Mouse (Mus musculus) liver, embryonic 15.5 days (tissue): ENCODE results near the gene Xpr1. TPM values are rescaled to one million over a fixed set of nuclear protein-coding genes. Genes with fewer than 3 reads are reported as not detected.

Experiments used
- ATAC-seq: fragments of 200-750 bp; cut with Nextera tagmentation; 2 replicates; pipeline ENCODE4 v1.8.0; 2017; ENCODE audit warnings: moderate number of reproducible peaks, mild to moderate bottlenecking, moderate library complexity; ENCODE audit not compliant: insufficient read depth
- H3K27ac ChIP-seq: fragments of 300-500 bp; sonication (generic); replicated peaks from 2 replicates; pipeline ENCODE4 v1.5.1; 2015; ENCODE audit warnings: mild to moderate bottlenecking, inconsistent platforms
- H3K27me3 ChIP-seq: fragments of 300-500 bp; sonication (generic); 2 replicates; pipeline ENCODE4 v1.6.1; 2015; ENCODE audit warnings: mild to moderate bottlenecking, inconsistent platforms
- H3K36me3 ChIP-seq: fragments of 300-500 bp; sonication (generic); replicated peaks from 2 replicates; pipeline ENCODE4 v1.6.1; 2015; ENCODE audit warnings: moderate library complexity, mild to moderate bottlenecking, inconsistent platforms
- H3K4me1 ChIP-seq: fragments of 300-500 bp; sonication (generic); replicated peaks from 2 replicates; pipeline ENCODE4 v1.6.1; 2015; ENCODE audit warnings: inconsistent platforms
- H3K4me2 ChIP-seq: fragments of 300-500 bp; sonication (generic); 2 replicates; pipeline ENCODE4 v1.6.1; 2015; ENCODE audit warnings: moderate library complexity, mild to moderate bottlenecking, inconsistent platforms
- H3K4me3 ChIP-seq: fragments of 300-500 bp; sonication (generic); replicated peaks from 2 replicates; pipeline ENCODE4 v1.5.1; 2015; ENCODE audit warnings: mild to moderate bottlenecking, inconsistent platforms
- H3K9ac ChIP-seq: fragments of 300-500 bp; sonication (generic); 2 replicates; pipeline ENCODE4 v1.6.1; 2015; ENCODE audit warnings: moderate library complexity, mild to moderate bottlenecking, inconsistent platforms
- H3K9me3 ChIP-seq: fragments of 300-500 bp; sonication (generic); replicated peaks from 2 replicates; pipeline ENCODE4 v1.6.1; 2016; ENCODE audit warnings: inconsistent platforms
- WGBS: fragments of 180-500 bp; shearing (Covaris S2); methylation state at CpG from one replicate; pipeline ENCODE4 v1.1.7; 2015; ENCODE audit warnings: mixed read lengths; ENCODE audit not compliant: insufficient replicate concordance; 5-methylcytosine and 5-hydroxymethylcytosine counted together
- polyA plus RNA-seq: library from polyadenylated mRNA; unstranded; fragments of >200 nt; fragmentation: Nextera tagmentation; extraction: Ambion mirVana; gene quantifications from 2 replicates; pipeline ENCODE4 v1.2.1, GENCODE M21; 2015

Xpr1 gene
- polyA plus RNA-seq, 1 experiment from 2014 or later: 3.8 TPM

DNA sequence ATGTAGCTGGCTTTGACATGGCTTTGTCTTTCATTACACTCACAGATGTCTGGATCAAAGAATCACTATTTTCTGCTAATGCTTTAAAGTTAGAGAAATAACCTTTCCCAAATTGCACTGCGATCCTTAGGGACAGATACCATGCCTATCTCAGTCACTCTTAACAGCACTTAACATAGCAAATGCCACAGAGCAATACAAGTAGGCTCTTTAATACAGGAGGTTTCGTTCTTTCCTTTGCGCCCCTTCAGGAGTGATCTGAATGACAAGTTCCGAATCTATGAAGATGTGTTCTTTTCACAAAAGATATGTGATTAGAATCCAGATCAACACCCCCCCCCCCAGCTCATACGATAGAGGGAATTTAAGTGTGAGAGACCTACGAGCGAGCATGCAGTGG, 12.1 kb upstream of the Xpr1 start:
- no peak overlapping the region for H3K4me3 ChIP-seq
- H3K27me3 ChIP-seq: no peaks in the 10 kb centered on the region
- H3K27ac ChIP-seq: no peak overlapping the region
- no peaks in the 10 kb centered on the region for H3K36me3 ChIP-seq
- no peak overlapping the region for H3K9ac ChIP-seq
- H3K4me1 ChIP-seq: peaks cover 28% of the 10 kb centered on the region
- no peaks in the 10 kb centered on the region for H3K9me3 ChIP-seq
- H3K4me2 ChIP-seq: no peak overlapping the region
- 85% methylated on average over 7 of the region's 7 CpGs for WGBS
- no peak for ATAC-seq

DNA sequence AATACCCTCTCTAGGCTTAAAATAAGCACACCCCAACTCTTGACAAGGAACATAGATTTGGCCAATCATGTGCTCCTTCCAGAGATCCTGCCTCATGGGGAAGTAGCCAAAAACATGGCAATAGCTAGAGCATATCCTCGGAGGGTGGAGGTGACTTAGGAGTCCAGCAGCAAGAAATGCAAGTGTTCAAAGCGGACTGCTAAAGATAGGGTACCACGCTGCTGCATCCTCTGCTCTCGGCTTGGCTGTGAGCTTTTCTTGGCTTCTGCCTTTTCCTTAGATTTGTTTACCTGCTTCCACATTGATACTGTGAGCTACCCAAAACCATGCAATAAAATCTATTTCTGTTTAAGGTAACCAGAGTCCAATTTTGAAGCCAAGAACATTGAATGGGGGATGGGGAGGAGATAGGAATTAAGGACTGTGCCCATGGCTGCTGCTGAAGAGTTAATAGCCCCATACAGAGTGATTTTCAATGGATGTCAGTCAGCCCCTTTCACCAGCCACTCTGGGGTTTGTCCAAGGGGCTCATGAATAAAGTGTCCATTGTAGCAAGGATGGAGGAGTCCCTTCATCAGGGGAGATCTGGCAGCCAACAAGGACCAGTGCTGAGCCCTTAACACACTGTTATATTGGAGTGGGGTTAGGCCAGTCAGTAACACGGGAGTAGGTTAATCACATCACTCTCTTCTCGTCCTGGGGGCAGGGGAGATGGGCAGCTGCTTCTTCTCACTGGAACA, 10.1 kb upstream of the Xpr1 start:
- no peak overlapping the region for H3K4me2 ChIP-seq
- H3K9ac ChIP-seq: no peak overlapping the region
- peaks cover 35% of the 10 kb centered on the region for H3K4me1 ChIP-seq
- ATAC-seq: no peak
- H3K27ac ChIP-seq: no peak overlapping the region
- no peak overlapping the region for H3K4me3 ChIP-seq
- no peaks in the 10 kb centered on the region for H3K36me3 ChIP-seq
- H3K27me3 ChIP-seq: no peaks in the 10 kb centered on the region
- 60% methylated on average over 6 of the region's 6 CpGs for WGBS
- no peaks in the 10 kb centered on the region for H3K9me3 ChIP-seq

DNA sequence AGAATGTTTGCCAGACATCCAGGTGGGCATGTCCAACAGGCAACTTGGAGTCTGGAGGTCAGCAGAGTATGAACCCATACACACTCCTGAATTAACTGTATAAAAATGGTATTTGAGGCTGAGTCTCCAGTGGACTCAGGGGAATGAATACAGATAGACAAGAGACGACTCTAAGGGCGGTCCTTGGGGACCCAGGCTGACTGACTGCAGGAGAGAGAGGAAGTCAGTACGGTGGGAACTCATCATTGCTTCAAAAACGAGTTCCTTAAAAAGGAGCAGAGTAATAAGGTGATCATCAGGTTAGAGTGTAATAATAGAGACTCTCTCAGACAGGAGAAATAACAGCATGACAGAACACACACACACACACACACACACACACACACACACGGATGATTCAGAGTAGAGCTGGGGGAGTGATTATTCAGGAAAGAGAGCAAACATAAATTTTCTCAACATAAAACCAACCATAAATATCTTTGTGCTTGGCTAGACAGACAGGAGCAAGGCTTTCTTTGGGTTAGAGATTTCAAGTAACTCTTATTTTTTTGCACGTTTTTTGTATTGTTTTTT, 8.6 kb upstream of the Xpr1 start:
- H3K4me2 ChIP-seq: peak overlapping the region; percentile 49
- peaks cover 34% of the 10 kb centered on the region for H3K4me1 ChIP-seq
- peak; percentile 60 for ATAC-seq
- no peaks in the 10 kb centered on the region for H3K27me3 ChIP-seq
- WGBS: 23% methylated on average over 6 of the region's 6 CpGs
- no peak overlapping the region for H3K9ac ChIP-seq
- no peak overlapping the region for H3K4me3 ChIP-seq
- H3K36me3 ChIP-seq: no peaks in the 10 kb centered on the region
- peak overlapping the region; percentile 35; the same call in 1 of the 2 replicates for H3K27ac ChIP-seq
- no peaks in the 10 kb centered on the region for H3K9me3 ChIP-seq

DNA sequence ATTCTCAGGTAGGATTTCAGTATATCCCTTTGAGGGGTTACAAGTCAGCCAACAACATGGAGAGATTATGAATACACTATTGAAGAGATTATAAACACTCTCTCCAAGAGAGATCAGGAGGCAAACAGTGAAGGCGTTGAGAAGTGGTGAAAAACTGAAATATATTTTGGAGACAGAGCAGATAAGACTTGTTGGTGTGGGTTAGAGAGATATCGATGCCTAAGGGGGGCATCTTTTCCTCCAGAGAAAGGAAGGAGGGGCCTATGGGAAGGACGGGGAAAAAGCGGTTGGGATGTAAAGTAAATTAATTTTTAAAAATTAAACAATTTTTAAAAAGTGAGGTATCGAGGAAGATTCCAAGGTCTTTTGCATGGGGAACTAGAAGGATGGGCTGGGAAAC, 8.1 kb upstream of the Xpr1 start:
- H3K27ac ChIP-seq: peak overlapping the region; percentile 51
- no peaks in the 10 kb centered on the region for H3K36me3 ChIP-seq
- H3K4me2 ChIP-seq: peak overlapping the region; percentile 49
- no peak overlapping the region for H3K9ac ChIP-seq
- no peak overlapping the region for H3K4me3 ChIP-seq
- peak; percentile 70 for ATAC-seq
- H3K9me3 ChIP-seq: no peaks in the 10 kb centered on the region
- 22% methylated on average over 5 of the region's 5 CpGs for WGBS
- H3K27me3 ChIP-seq: no peaks in the 10 kb centered on the region
- peaks cover 31% of the 10 kb centered on the region for H3K4me1 ChIP-seq

DNA sequence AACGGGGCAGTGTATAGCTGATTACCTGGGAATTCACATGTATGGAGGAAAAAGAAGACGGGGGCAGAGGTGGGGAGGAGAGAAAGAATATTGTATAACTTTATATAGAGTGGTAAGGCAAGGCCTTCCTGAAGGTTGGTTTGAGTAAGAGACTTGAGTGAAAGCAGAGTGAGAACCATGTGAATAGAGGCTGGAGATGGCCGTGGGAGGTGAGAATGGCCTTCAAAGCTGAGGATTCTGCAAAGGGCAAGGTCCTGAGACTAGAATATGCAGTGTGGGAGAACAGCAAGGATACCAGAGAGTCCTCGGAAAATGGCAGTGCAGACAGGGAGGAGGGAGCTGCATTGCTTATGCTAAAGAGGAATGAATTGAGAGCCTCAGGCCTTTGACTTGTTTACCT, 6.6 kb upstream of the Xpr1 start:
- no peaks in the 10 kb centered on the region for H3K9me3 ChIP-seq
- H3K27ac ChIP-seq: no peak overlapping the region
- WGBS: 79% methylated on average over 4 of the region's 4 CpGs

DNA sequence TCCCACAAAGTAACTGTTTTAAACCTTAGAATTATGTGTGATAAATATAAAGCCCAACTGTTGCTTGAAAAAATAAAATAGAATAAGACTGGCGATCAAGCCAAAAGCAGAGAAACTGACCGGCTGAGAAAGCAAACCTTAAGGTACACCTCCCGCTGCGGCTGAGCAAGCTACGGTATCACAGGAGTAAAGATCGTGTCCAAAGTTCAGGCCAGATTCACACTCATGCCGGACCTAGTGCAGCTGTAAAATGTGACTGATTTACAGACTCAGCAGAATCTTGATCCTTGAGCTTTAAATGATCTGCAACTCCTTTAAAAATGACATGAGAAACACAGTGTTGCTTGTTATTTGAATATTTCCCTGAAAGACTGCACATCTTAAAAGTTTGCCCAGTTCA, 4.8 kb upstream of the Xpr1 start:
- Histone ChIP-seq H3K4me3 (no peak overlapping the region), H3K27me3 (no peaks in the 10 kb centered on the region), H3K4me1 (peaks cover 36% of the 10 kb centered on the region), H3K36me3 (no peaks in the 10 kb centered on the region), H3K27ac (no peak overlapping the region), H3K9me3 (no peaks in the 10 kb centered on the region), H3K4me2 (no peak overlapping the region), H3K9ac (no peak overlapping the region)
- 81% methylated on average over 7 of the region's 7 CpGs for WGBS
- no peak for ATAC-seq

More for the DNA sequence above, 6.6 kb upstream of the Xpr1 start:
- no peak overlapping the region for H3K9ac ChIP-seq
- no peak overlapping the region for H3K4me3 ChIP-seq
- no peak overlapping the region for H3K4me2 ChIP-seq
- peaks cover 29% of the 10 kb centered on the region for H3K4me1 ChIP-seq
- H3K36me3 ChIP-seq: no peaks in the 10 kb centered on the region
- no peak for ATAC-seq
- H3K27me3 ChIP-seq: no peaks in the 10 kb centered on the region

DNA sequence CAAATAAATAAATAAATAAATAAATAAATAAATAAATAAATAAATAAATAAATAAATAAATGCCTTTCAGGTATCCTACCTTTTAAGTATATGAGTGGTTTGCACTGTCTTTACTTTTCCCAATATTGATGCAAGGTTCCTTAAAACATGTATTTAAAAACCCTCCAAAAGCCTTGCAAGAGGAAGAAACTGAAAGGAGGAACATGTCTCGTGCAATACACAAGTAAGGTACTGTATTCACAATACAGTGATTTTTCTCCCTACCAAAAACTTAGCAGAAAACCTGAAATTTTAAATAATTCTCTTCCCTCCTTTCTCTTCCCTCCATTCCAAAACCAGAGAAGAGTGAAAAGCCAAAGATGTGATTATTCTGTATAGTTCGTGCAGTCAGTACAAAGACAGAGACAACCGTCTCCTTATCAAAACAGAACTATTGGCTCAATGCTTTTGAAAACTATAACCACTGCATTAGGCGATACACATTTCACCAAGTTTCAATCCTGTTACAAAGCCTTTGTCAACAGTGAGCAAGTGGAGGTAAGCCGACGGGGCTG, 991 bp downstream of the Xpr1 start:
- H3K9me3 ChIP-seq: no peaks in the 10 kb centered on the region
- peak overlapping the region; percentile 88 for H3K27ac ChIP-seq
- H3K4me1 ChIP-seq: peaks cover 33% of the 10 kb centered on the region
- ATAC-seq: no peak
- H3K36me3 ChIP-seq: no peaks in the 10 kb centered on the region
- WGBS: 1% methylated on average over 6 of the region's 6 CpGs
- H3K4me3 ChIP-seq: peak overlapping the region; percentile 94
- no peaks in the 10 kb centered on the region for H3K27me3 ChIP-seq
- H3K4me2 ChIP-seq: peak overlapping the region; percentile 68
- peak overlapping the region; percentile 96 for H3K9ac ChIP-seq

DNA sequence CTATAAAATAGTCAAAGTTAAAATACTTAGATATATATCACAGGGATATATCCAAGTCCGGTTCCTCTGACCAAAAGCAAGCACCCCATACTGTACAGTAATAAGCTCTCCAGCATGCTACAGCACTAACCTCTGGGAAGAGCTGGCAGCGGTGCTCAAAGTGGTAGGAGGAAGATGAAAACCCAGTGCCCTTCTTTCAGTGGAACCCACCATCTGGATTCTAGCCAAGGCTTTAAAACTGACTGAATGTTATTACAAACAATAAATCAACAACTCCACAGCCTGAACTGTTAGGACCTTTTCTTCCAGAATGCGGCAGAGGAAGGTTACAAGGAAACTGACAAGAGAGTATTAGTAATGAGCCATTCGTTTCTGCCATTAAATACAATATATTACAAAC, 1.8 kb downstream of the Xpr1 start:
- Histone ChIP-seq H3K36me3 (no peaks in the 10 kb centered on the region), H3K9ac (no peak overlapping the region), H3K4me3 (peak overlapping the region; percentile 32), H3K9me3 (no peaks in the 10 kb centered on the region), H3K27ac (no peak overlapping the region), H3K4me2 (peak overlapping the region; percentile 68), H3K27me3 (no peaks in the 10 kb centered on the region), H3K4me1 (peaks cover 40% of the 10 kb centered on the region)
- WGBS: 60% methylated on average over 4 of the region's 4 CpGs
- no peak for ATAC-seq

DNA sequence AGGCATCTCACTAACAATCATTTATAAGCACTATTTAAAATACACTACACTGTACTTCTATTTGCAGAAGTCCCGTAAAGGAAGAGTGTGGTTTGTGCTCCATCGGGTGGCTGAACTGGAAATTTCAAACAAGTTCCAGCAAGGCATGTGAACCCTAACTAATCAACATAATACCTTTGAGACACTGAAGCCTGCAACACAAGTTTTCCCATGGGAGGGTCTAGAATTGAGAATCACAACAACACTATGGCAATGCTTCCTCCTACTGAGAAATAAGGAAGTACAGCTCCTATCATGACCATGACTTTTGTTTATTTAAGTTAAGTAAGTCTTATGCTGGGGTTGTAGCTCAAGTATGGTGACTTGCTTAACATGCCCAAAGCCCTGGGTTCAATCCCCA, 4.5 kb downstream of the Xpr1 start:
- H3K4me3 ChIP-seq: no peak overlapping the region
- H3K4me2 ChIP-seq: no peak overlapping the region
- no peaks in the 10 kb centered on the region for H3K36me3 ChIP-seq
- no peaks in the 10 kb centered on the region for H3K27me3 ChIP-seq
- H3K9ac ChIP-seq: no peak overlapping the region
- no peaks in the 10 kb centered on the region for H3K9me3 ChIP-seq
- peaks cover 58% of the 10 kb centered on the region for H3K4me1 ChIP-seq
- 48% methylated on average over 2 of the region's 2 CpGs for WGBS
- ATAC-seq: no peak
- H3K27ac ChIP-seq: no peak overlapping the region

DNA sequence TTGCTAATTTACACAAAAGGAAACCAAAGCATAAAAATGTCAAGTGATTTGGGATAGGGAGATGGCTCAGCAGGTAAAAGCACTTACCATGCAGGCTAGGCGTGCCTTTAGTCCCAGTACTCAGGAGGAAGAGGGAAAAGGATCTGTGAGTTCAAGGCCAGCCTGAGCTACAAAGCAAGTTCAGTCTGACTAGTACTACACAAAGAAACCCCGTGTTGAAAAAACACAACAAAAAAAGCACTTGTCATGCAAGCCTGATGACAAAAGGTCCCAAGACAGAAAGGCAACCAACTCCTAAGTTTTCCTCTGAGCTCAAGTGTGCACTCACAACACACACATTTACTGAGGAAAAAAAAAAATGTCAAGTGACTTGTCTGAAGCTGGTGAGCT, 8.6 kb downstream of the Xpr1 start:
- H3K4me1 ChIP-seq: peaks cover 63% of the 10 kb centered on the region
- H3K27ac ChIP-seq: peak overlapping the region; percentile 85
- no peaks in the 10 kb centered on the region for H3K27me3 ChIP-seq
- H3K4me2 ChIP-seq: peak overlapping the region; percentile 54
- H3K9me3 ChIP-seq: no peaks in the 10 kb centered on the region
- no peak overlapping the region for H3K9ac ChIP-seq
- no peak overlapping the region for H3K4me3 ChIP-seq
- H3K36me3 ChIP-seq: peaks cover 16% of the 10 kb centered on the region; the same call in 1 of the 2 replicates
- 38% methylated on average over 2 of the region's 2 CpGs for WGBS
- ATAC-seq: 0 out of 2 replicates have a peak, but pooled peaks have one; percentile 30

DNA sequence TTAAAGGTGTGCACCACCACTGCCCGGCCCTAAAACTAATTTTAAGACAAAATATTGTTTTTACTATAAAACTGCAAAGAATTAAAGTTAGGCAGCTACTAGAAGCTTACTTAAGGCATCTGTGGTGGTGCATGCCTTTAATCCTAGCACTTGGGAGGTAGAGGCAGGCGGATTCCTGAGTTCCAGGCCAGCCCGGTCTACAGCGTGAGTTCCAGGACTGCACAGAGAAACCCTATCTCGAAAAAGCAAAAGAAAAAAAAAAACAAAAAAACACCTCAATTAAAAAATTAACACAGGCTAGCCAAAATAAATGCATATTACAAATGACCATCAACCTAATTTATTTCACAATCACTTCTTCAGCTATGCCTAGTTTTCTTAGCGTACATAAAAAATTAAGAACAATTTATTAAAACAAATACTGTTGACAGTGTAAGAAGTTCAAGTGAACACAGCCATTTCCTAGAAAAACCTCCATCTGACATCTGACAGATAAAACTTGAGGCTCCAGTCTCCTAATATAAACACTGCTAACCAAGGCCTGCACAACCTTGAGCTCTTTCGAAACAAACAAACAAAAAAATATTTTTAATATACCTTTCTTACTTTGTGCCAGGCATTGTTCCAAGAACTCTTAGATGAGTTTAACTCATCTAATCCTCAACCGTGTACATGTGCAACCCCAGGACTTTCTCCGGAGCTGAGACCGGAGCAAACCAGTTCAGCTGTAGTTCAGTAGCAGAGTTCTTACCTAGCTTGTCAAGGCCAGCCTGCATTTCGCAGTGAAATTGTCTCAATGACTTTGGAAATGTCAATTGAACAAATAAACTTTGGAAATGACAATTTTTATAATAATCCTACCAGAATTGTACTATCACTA, 9.3 kb downstream of the Xpr1 start:
- Histone ChIP-seq H3K9ac (peak overlapping the region; percentile 18; the same call in 1 of the 2 replicates), H3K9me3 (no peaks in the 10 kb centered on the region), H3K4me1 (peaks cover 58% of the 10 kb centered on the region), H3K27me3 (no peaks in the 10 kb centered on the region), H3K4me2 (peak overlapping the region; percentile 54), H3K36me3 (peaks cover 16% of the 10 kb centered on the region; the same call in 1 of the 2 replicates), H3K27ac (peak overlapping the region; percentile 85), H3K4me3 (0 out of 2 replicates have a peak overlapping the region, but pooled peaks have one; percentile 7)
- ATAC-seq: peak; percentile 84
- 30% methylated on average over 11 of the region's 11 CpGs for WGBS
